Mouse (Mus musculus) R1 (cell line): ENCODE measurements around the gene Rgs6.

Experiments
- DNase-seq: peaks from one replicate; pipeline ENCODE4 v3.0.0-alpha.2; 2018; ENCODE audit warnings: low read depth, low spot score

Rgs6 gene

GRCm38 (mm10) chr12:82855333-82856107 lies 267.4 kb downstream of the Rgs6 start:
- no peak for DNase-seq

- DNase-seq: no peak
Measured at GRCm38 (mm10) chr12:82865686-82866085, 277.6 kb downstream of the Rgs6 start.

GRCm38 (mm10) chr12:82880711-82881110 lies 292.6 kb downstream of the Rgs6 start:
- no peak for DNase-seq

GRCm38 (mm10) chr12:82883079-82883478 lies 295.0 kb downstream of the Rgs6 start:
- DNase-seq: no peak

- DNase-seq: no peak
Measured at GRCm38 (mm10) chr12:82894971-82895838, 307.1 kb downstream of the Rgs6 start.

- no peak for DNase-seq
Measured at GRCm38 (mm10) chr12:82905773-82906172, 317.7 kb downstream of the Rgs6 start.

GRCm38 (mm10) chr12:82910846-82911245 lies 322.8 kb downstream of the Rgs6 start:
- no peak for DNase-seq

GRCm38 (mm10) chr12:82914127-82914526 lies 326.0 kb downstream of the Rgs6 start:
- DNase-seq: no peak

GRCm38 (mm10) chr12:82920146-82920545 lies 332.1 kb downstream of the Rgs6 start:
- no peak for DNase-seq

GRCm38 (mm10) chr12:82921287-82922015 lies 333.4 kb downstream of the Rgs6 start:
- DNase-seq: no peak

GRCm38 (mm10) chr12:82922856-82923506 lies 334.9 kb downstream of the Rgs6 start:
- no peak for DNase-seq

GRCm38 (mm10) chr12:82932706-82933461 lies 344.8 kb downstream of the Rgs6 start:
- DNase-seq: no peak

- DNase-seq: no peak
Measured at GRCm38 (mm10) chr12:82935121-82935762, 347.1 kb downstream of the Rgs6 start.

GRCm38 (mm10) chr12:82935767-82936166 lies 347.7 kb downstream of the Rgs6 start:
- no peak for DNase-seq

GRCm38 (mm10) chr12:82940461-82940860 lies 352.4 kb downstream of the Rgs6 start:
- DNase-seq: no peak

GRCm38 (mm10) chr12:82946507-82946906 lies 358.4 kb downstream of the Rgs6 start:
- peak; percentile 75 for DNase-seq

- peak; percentile 4 for DNase-seq
Measured at GRCm38 (mm10) chr12:82961111-82961510, 373.0 kb downstream of the Rgs6 start.

GRCm38 (mm10) chr12:82961852-82962251 lies 373.8 kb downstream of the Rgs6 start:
- DNase-seq: no peak

GRCm38 (mm10) chr12:82970521-82971105 lies 382.5 kb downstream of the Rgs6 start:
- DNase-seq: no peak

- DNase-seq: no peak
Measured at GRCm38 (mm10) chr12:82971176-82971575, 383.1 kb downstream of the Rgs6 start.
